Mouse (Mus musculus) liver, postnatal 0 days (tissue): ENCODE data around the gene Pigq.

Experiments used
- CTCF ChIP-seq: sonication (generic); IDR thresholded peaks from 2 replicates; pipeline ENCODE4 v1.5.1; 2016; ENCODE audit warnings: antibody characterized with exemption, low read depth
- EP300 ChIP-seq: IDR thresholded peaks from 2 replicates; pipeline ENCODE4 v1.6.1; 2016; ENCODE audit warnings: antibody characterized with exemption, low read depth, mild to moderate bottlenecking

DNA sequence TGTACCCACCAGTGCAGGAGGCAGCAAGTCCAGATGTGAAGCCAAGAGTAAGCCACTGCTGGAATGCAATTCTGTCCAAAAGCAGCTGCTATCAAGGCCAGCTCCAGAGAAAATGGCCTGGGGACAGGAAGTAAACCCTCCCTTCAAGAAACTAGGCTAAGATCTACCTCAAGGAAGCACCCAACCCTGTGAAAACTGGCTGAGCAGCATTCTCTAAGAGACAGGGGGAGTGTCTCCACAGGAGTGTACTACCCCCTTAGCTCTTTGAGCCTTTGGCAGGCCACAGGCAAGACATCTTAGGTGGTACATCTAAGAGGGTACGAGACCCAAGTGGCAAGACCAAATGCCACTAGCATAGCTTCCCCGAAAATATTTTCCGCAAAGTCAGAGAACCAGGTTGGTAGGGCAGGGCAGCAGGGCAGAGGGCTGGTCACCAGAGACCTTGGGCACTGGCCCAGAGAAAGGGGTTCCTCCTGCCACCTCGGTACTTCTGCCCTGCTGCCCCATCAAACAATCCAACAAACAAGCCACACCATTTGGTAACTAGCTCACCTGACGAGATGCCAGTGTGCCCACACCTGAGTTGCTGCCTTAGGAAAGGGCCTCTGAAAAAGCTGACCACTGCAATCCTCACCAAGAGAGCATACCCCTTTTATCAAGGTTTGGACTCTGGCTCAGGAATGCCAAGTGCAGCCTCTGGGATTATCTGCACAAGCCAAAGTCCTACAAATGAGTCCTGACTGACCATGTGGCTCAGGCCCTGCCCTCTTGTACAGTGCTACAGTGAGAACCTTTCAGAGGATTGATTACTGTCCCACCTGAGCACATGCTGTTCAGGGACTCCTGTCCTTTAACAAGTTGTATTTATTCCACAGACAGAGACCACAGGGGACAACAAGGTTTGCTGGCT lies 35.3 kb upstream of the Pigq start:
- TF ChIP-seq CTCF (no peak), EP300 (no peak)
